Mouse (Mus musculus) cortical plate, adult 2 months (tissue): ENCODE measurements around the gene Jmjd6. TPM values are rescaled to one million over a fixed set of nuclear protein-coding genes. Genes with fewer than 3 reads are reported as not detected.

Experiments used
- H3K27ac ChIP-seq: fragments of 200-500 bp; 2 replicates; pipeline ENCODE4 v1.5.1; 2012; ENCODE audit warnings: low read length, control low read depth, inconsistent platforms; ENCODE audit not compliant: insufficient read depth
- H3K4me1 ChIP-seq: fragments of 200-500 bp; 2 replicates; pipeline ENCODE4 v1.6.1; 2011; ENCODE audit warnings: low read length; ENCODE audit not compliant: control insufficient read depth, insufficient read depth
- H3K4me3 ChIP-seq: fragments of 200-500 bp; 2 replicates; pipeline ENCODE4 v1.5.1; 2011; ENCODE audit warnings: mild to moderate bottlenecking, low read length, control low read depth; ENCODE audit not compliant: insufficient read depth
- CTCF ChIP-seq: fragments of 200-500 bp; IDR thresholded peaks from 2 replicates; pipeline ENCODE4 v1.5.1; 2011; ENCODE audit warnings: mild to moderate bottlenecking, control low read depth, low read length; ENCODE audit not compliant: insufficient read depth; ENCODE audit errors: extremely low read depth
- POLR2A ChIP-seq: fragments of 200-500 bp; IDR thresholded peaks from 2 replicates; pipeline ENCODE4 v1.6.1; 2011; ENCODE audit warnings: mild to moderate bottlenecking, low read length, control low read depth; ENCODE audit not compliant: insufficient read depth; ENCODE audit errors: extremely low read depth
- polyA plus RNA-seq: library from polyadenylated mRNA; depleted of rRNA; stranded (reverse); fragments of >200 nt; gene quantifications from 2 replicates; pipeline ENCODE4 v1.2.3, GENCODE M21; 2012; rRNA removed

Jmjd6 gene
- polyA plus RNA-seq, 1 experiment: 24.3 TPM

DNA sequence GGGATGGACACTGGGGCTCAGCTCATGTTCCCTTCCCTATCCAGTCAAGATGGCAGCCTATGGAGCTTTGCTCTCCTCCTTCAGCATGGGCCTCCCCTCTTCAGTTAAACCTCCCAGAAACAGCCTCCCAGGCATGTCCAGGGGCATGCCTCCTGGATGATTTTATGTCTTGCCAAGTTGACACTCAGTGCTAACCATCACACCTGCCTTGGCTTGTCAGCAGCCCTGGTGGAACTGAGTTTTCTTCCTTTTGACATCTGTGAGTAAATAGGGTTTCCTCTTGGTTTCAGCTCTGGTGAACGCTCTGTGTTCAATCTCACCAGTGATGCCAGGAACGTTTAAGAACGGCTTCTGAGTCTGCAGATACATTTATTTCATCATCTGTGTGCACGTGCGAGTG lies 40.5 kb downstream of the Jmjd6 start:
- no peak overlapping the region for H3K4me3 ChIP-seq
- no peak overlapping the region for H3K27ac ChIP-seq
- TF ChIP-seq CTCF (no peak), POLR2A (no peak)
- no peaks in the 10 kb centered on the region for H3K4me1 ChIP-seq

- TF ChIP-seq POLR2A (no peak), CTCF (no peak)
- H3K4me3 ChIP-seq: no peak overlapping the region
- H3K4me1 ChIP-seq: no peaks in the 10 kb centered on the region
- no peak overlapping the region for H3K27ac ChIP-seq
Observed at GRCm38 (mm10) chr11:116801106-116801505, 42.1 kb downstream of the Jmjd6 start.

DNA sequence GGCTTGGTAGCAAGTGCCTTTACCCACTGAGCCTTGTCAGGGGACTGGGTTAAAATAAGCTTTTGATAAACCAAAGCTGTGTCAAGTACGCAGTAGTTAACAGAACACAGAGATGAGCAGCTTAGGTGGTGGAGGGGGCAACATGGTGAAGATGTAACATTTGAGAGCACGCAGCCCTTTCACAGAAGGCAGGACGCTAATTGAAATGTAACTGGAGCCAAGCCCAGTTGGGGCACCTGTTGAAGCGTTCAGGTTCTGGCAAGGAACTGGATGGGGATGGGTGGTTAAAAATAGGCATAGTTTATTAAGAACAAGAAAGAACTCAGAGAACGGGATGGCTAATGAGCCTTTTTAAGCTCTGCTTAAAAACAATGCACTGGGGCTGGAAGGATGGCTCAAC lies 43.9 kb downstream of the Jmjd6 start:
- no peak for TF ChIP-seq POLR2A
- TF ChIP-seq CTCF: no peak
- H3K27ac ChIP-seq: no peak overlapping the region
- no peaks in the 10 kb centered on the region for H3K4me1 ChIP-seq
- no peak overlapping the region for H3K4me3 ChIP-seq

Other genes with a start within 250 kb of the Jmjd6 start
- 1.8 and 2.1 TPM in 2 replicates for gene Rhbdf2, start 216.4 kb downstream of the Jmjd6 start, polyA plus RNA-seq
- 8.2 and 8.4 TPM in 2 replicates for gene Prcd, start 189.9 kb downstream of the Jmjd6 start, polyA plus RNA-seq
- 49.6 and 49.8 TPM in 2 replicates for gene Cygb, start 189.1 kb downstream of the Jmjd6 start, polyA plus RNA-seq
- 0.04 TPM in 1 of 2 replicates, not detected in the other for gene St6galnac1, start 67.9 kb downstream of the Jmjd6 start, polyA plus RNA-seq
- 17.5 and 17.8 TPM in 2 replicates for gene Mxra7, start 15.4 kb downstream of the Jmjd6 start, polyA plus RNA-seq
- gene Mettl23, start 171 bp downstream of the Jmjd6 start, polyA plus RNA-seq: 32.7 and 33.3 TPM in 2 replicates
- 34.8 and 39.8 TPM in 2 replicates for gene Mfsd11, start 9.0 kb upstream of the Jmjd6 start, polyA plus RNA-seq
- 275 and 286 TPM in 2 replicates for gene Srsf2, start 9.6 kb upstream of the Jmjd6 start, polyA plus RNA-seq
- 56.9 and 62.1 TPM in 2 replicates for gene Mgat5b, start 75.4 kb upstream of the Jmjd6 start, polyA plus RNA-seq